Mouse (Mus musculus) midbrain, postnatal 0 days (tissue): ENCODE measurements around the gene Cd47. TPM values are rescaled to one million over a fixed set of nuclear protein-coding genes. Genes with fewer than 3 reads are reported as not detected.
A peak's percentile ranks its signal among the peaks of the same experiment; 100 is the strongest.

Source experiments
- ATAC-seq: fragments of 200-750 bp; cut with Nextera tagmentation; 2 replicates; pipeline ENCODE4 v1.8.0; 2017; ENCODE audit warnings: moderate number of reproducible peaks, mild to moderate bottlenecking, moderate TSS enrichment, moderate library complexity; ENCODE audit not compliant: low FRiP score
- DNase-seq: peaks from one replicate; pipeline ENCODE4 v3.0.0-alpha.2; 2015; ENCODE audit warnings: low spot score
- H3K27ac ChIP-seq: fragments of 300-500 bp; sonication (generic); 2 replicates; pipeline ENCODE4 v1.5.1; 2014; ENCODE audit warnings: low read depth, mild to moderate bottlenecking, low read length, mixed read lengths
- H3K27me3 ChIP-seq: fragments of 300-500 bp; sonication (generic); 2 replicates; pipeline ENCODE4 v1.6.1; 2014; ENCODE audit warnings: low read length, control low read depth, mixed read lengths; ENCODE audit not compliant: insufficient read depth
- H3K36me3 ChIP-seq: fragments of 300-500 bp; sonication (generic); 2 replicates; pipeline ENCODE4 v1.6.1; 2014; ENCODE audit warnings: low read length, control low read depth, mixed read lengths; ENCODE audit not compliant: insufficient read depth
- H3K4me1 ChIP-seq: fragments of 300-500 bp; sonication (generic); 2 replicates; pipeline ENCODE4 v1.6.1; 2014; ENCODE audit warnings: mild to moderate bottlenecking, control low read depth, antibody characterized with exemption, low read length, mixed read lengths; ENCODE audit not compliant: insufficient read depth
- H3K4me2 ChIP-seq: fragments of 300-500 bp; sonication (generic); 2 replicates; pipeline ENCODE4 v1.6.1; 2014; ENCODE audit warnings: low read depth, mild to moderate bottlenecking, low read length, mixed read lengths; ENCODE audit not compliant: poor library complexity, severe bottlenecking
- H3K4me3 ChIP-seq: fragments of 300-500 bp; sonication (generic); 2 replicates; pipeline ENCODE4 v1.5.1; 2014; ENCODE audit warnings: low read depth, mild to moderate bottlenecking, low read length, moderate library complexity
- H3K9ac ChIP-seq: fragments of 300-500 bp; sonication (generic); replicated peaks from 2 replicates; pipeline ENCODE4 v1.6.1; 2014; ENCODE audit warnings: mild to moderate bottlenecking, low read length, moderate library complexity, mixed read lengths; ENCODE audit not compliant: poor library complexity, severe bottlenecking
- H3K9me3 ChIP-seq: fragments of 300-500 bp; sonication (generic); 2 replicates; pipeline ENCODE4 v1.6.1; 2016; ENCODE audit warnings: low read length, control low read depth
- CTCF ChIP-seq: IDR thresholded peaks from 2 replicates; pipeline ENCODE4 v1.5.1; 2016; ENCODE audit warnings: antibody characterized with exemption, mild to moderate bottlenecking
- WGBS: fragments of 180-500 bp; shearing (Covaris S2); extraction: QIAGEN DNeasy Blood & Tissue Kit; methylation state at CpG from one replicate; pipeline ENCODE4 v1.1.7; 2014; 5-methylcytosine and 5-hydroxymethylcytosine counted together
- polyA plus RNA-seq: library from polyadenylated mRNA; unstranded; fragments of >200 nt; fragmentation: Nextera tagmentation; extraction: Ambion mirVana; gene quantifications from 2 replicates; pipeline ENCODE4 v1.2.1, GENCODE M21; 2015
- total RNA-seq: library from RNA; depleted of rRNA; stranded (reverse); fragments of >200 nt; gene quantifications from 2 replicates; pipeline ENCODE4 v1.2.3, GENCODE M21; 2014

Gene Cd47
- total and polyA plus RNA-seq, 2 experiments from 2014 or later, result 30.5 to 185 TPM

- Histone ChIP-seq H3K27me3 (no peaks in the 10 kb centered on the region), H3K36me3 (peaks cover 9% of the 10 kb centered on the region; the same call in 1 of the 2 replicates), H3K9me3 (no peaks in the 10 kb centered on the region), H3K4me2 (no peak overlapping the region), H3K4me1 (0 out of 2 replicates have a peak, but pooled peaks cover 5% of the 10 kb centered on the region), H3K4me3 (no peak overlapping the region), H3K27ac (no peak overlapping the region), H3K9ac (no peak overlapping the region)
- ATAC-seq, result no peak
- no peak for TF ChIP-seq CTCF
- 90% methylated on average over 10 of the region's 10 CpGs for WGBS
- DNase-seq, result no peak
Measured at GRCm38 (mm10) chr16:49904248-49904930, 104.1 kb downstream of the Cd47 start.

GRCm38 (mm10) chr16:49905041-49905440 is 104.7 kb downstream of the Cd47 start:
- Histone ChIP-seq H3K4me2 (no peak overlapping the region), H3K27me3 (no peaks in the 10 kb centered on the region), H3K4me3 (no peak overlapping the region), H3K9ac (no peak overlapping the region), H3K36me3 (peaks cover 8% of the 10 kb centered on the region; the same call in 1 of the 2 replicates), H3K9me3 (no peaks in the 10 kb centered on the region), H3K4me1 (0 out of 2 replicates have a peak, but pooled peaks cover 5% of the 10 kb centered on the region), H3K27ac (no peak overlapping the region)
- no peak for ATAC-seq
- WGBS, result 87% methylated on average over 3 of the region's 3 CpGs
- no peak for TF ChIP-seq CTCF
- no peak for DNase-seq

GRCm38 (mm10) chr16:49905601-49906001 is 105.3 kb downstream of the Cd47 start:
- 74% methylated on average over 8 of the region's 8 CpGs for WGBS
- Histone ChIP-seq H3K36me3 (peaks cover 8% of the 10 kb centered on the region; the same call in 1 of the 2 replicates), H3K4me2 (no peak overlapping the region), H3K27ac (no peak overlapping the region), H3K9me3 (no peaks in the 10 kb centered on the region), H3K9ac (no peak overlapping the region), H3K4me3 (no peak overlapping the region), H3K4me1 (0 out of 2 replicates have a peak, but pooled peaks cover 5% of the 10 kb centered on the region), H3K27me3 (no peaks in the 10 kb centered on the region)
- ATAC-seq, result no peak
- no peak for TF ChIP-seq CTCF
- no peak for DNase-seq

GRCm38 (mm10) chr16:49906066-49906465 is 105.7 kb downstream of the Cd47 start:
- Histone ChIP-seq H3K27ac (no peak overlapping the region), H3K9ac (no peak overlapping the region), H3K4me1 (0 out of 2 replicates have a peak, but pooled peaks cover 5% of the 10 kb centered on the region), H3K9me3 (no peaks in the 10 kb centered on the region), H3K4me2 (no peak overlapping the region), H3K4me3 (no peak overlapping the region), H3K36me3 (peaks cover 5% of the 10 kb centered on the region; the same call in 1 of the 2 replicates), H3K27me3 (no peaks in the 10 kb centered on the region)
- TF ChIP-seq CTCF, result no peak
- WGBS, result 28% methylated on average over 5 of the region's 5 CpGs
- DNase-seq, result no peak
- ATAC-seq, result 0 out of 2 replicates have a peak, but pooled peaks have one; percentile 20

- Histone ChIP-seq H3K9me3 (no peaks in the 10 kb centered on the region), H3K4me2 (no peak overlapping the region), H3K27me3 (no peaks in the 10 kb centered on the region), H3K27ac (no peak overlapping the region), H3K4me3 (no peak overlapping the region), H3K4me1 (0 out of 2 replicates have a peak, but pooled peaks cover 5% of the 10 kb centered on the region), H3K9ac (no peak overlapping the region), H3K36me3 (no peaks in the 10 kb centered on the region)
- ATAC-seq, result no peak
- DNase-seq, result no peak
- 84% methylated on average over 2 of the region's 2 CpGs for WGBS
- no peak for TF ChIP-seq CTCF
Measured at GRCm38 (mm10) chr16:49906940-49907339, 106.6 kb downstream of the Cd47 start.

- no peak for TF ChIP-seq CTCF
- WGBS, result 32% methylated on average over 4 of the region's 4 CpGs
- no peaks in the 10 kb centered on the region for H3K9me3 ChIP-seq
- H3K4me1 ChIP-seq, result 0 out of 2 replicates have a peak, but pooled peaks cover 5% of the 10 kb centered on the region
- H3K27me3 ChIP-seq, result no peaks in the 10 kb centered on the region
- DNase-seq (no peak), ATAC-seq (no peak)
- H3K27ac ChIP-seq, result no peak overlapping the region
- no peak overlapping the region for H3K9ac ChIP-seq
- H3K4me2 ChIP-seq, result no peak overlapping the region
- H3K36me3 ChIP-seq, result no peaks in the 10 kb centered on the region
- H3K4me3 ChIP-seq, result no peak overlapping the region
Measured at GRCm38 (mm10) chr16:49907356-49907755, 107.0 kb downstream of the Cd47 start.
